Mouse (Mus musculus) cerebellum, adult (tissue): Measurements from ENCODE around the gene Nxpe5.

Experiments used
- ATAC-seq: cut with Nextera tagmentation; 2 replicates; pipeline ENCODE4 v1.9.2; 2017; ENCODE audit warnings: mild to moderate bottlenecking, moderate library complexity, mixed read lengths; ENCODE audit not compliant: insufficient number of reproducible peaks, low FRiP score, low TSS enrichment

Nxpe5 gene

GRCm38 (mm10) chr5:138241511-138241910 is 15.8 kb downstream of the Nxpe5 start:
- ATAC-seq, result no peak

- ATAC-seq, result no peak
Observed at GRCm38 (mm10) chr5:138251144-138251543, 25.4 kb downstream of the Nxpe5 start.

- no peak for ATAC-seq
Observed at GRCm38 (mm10) chr5:138253061-138253460, 27.4 kb downstream of the Nxpe5 start.

GRCm38 (mm10) chr5:138255353-138256093 is 29.8 kb downstream of the Nxpe5 start, which contains the start of gene Lamtor4:
Lamtor4 (plus strand) TSS chr5:138255482.
- peak; percentile 100 for ATAC-seq

GRCm38 (mm10) chr5:138256094-138256467 is 30.4 kb downstream of the Nxpe5 start:
- ATAC-seq, result peak; percentile 19; the same call in 1 of the 2 replicates

- ATAC-seq, result no peak
Observed at GRCm38 (mm10) chr5:138256966-138257584, 31.4 kb downstream of the Nxpe5 start.

GRCm38 (mm10) chr5:138257585-138257978 is 31.9 kb downstream of the Nxpe5 start:
- ATAC-seq, result no peak

GRCm38 (mm10) chr5:138258078-138258477 is 32.4 kb downstream of the Nxpe5 start:
- no peak for ATAC-seq

- ATAC-seq, result no peak
Observed at GRCm38 (mm10) chr5:138258542-138258941, 32.8 kb downstream of the Nxpe5 start.

- no peak for ATAC-seq
Observed at GRCm38 (mm10) chr5:138258993-138259392, 33.3 kb downstream of the Nxpe5 start.

- ATAC-seq, result no peak
Observed at GRCm38 (mm10) chr5:138260051-138260450, 34.4 kb downstream of the Nxpe5 start.

GRCm38 (mm10) chr5:138260834-138261233 is 35.1 kb downstream of the Nxpe5 start:
- no peak for ATAC-seq

GRCm38 (mm10) chr5:138262001-138262400 is 36.3 kb downstream of the Nxpe5 start:
- ATAC-seq, result no peak

GRCm38 (mm10) chr5:138262582-138263240 is 37.0 kb downstream of the Nxpe5 start:
- ATAC-seq, result no peak

- ATAC-seq, result peak; percentile 86
Observed at GRCm38 (mm10) chr5:138263260-138264206, 37.8 kb downstream of the Nxpe5 start, which contains the start of gene BC037034. BC037034 (minus strand) TSS chr5:138264033.

- no peak for ATAC-seq
Observed at GRCm38 (mm10) chr5:138264207-138264578, 38.5 kb downstream of the Nxpe5 start.

- no peak for ATAC-seq
Observed at GRCm38 (mm10) chr5:138265712-138266111, 40.0 kb downstream of the Nxpe5 start.

- ATAC-seq, result no peak
Observed at GRCm38 (mm10) chr5:138267114-138267513, 41.4 kb downstream of the Nxpe5 start.

GRCm38 (mm10) chr5:138268980-138269379 is 43.3 kb downstream of the Nxpe5 start:
- ATAC-seq, result no peak

- ATAC-seq, result no peak
Observed at GRCm38 (mm10) chr5:138271232-138271631, 45.5 kb downstream of the Nxpe5 start.
